Mouse (Mus musculus) midbrain, postnatal 0 days (tissue): ENCODE data around the gene Rbm25. TPM values are rescaled to one million over a fixed set of nuclear protein-coding genes. Genes with fewer than 3 reads are reported as not detected.
"Not testable (repeated sequence)": the region's sequence is repeated elsewhere in the genome, so short reads cannot be mapped to it uniquely, and the experiment has no call there.

Source experiments
- ATAC-seq: fragments of 200-750 bp; cut with Nextera tagmentation; 2 replicates; pipeline ENCODE4 v1.8.0; 2017; ENCODE audit warnings: moderate number of reproducible peaks, mild to moderate bottlenecking, moderate TSS enrichment, moderate library complexity; ENCODE audit not compliant: low FRiP score
- DNase-seq: peaks from one replicate; pipeline ENCODE4 v3.0.0-alpha.2; 2015; ENCODE audit warnings: low spot score
- H3K27ac ChIP-seq: fragments of 300-500 bp; sonication (generic); 2 replicates; pipeline ENCODE4 v1.5.1; 2014; ENCODE audit warnings: low read depth, mild to moderate bottlenecking, low read length, mixed read lengths
- H3K27me3 ChIP-seq: fragments of 300-500 bp; sonication (generic); 2 replicates; pipeline ENCODE4 v1.6.1; 2014; ENCODE audit warnings: low read length, control low read depth, mixed read lengths; ENCODE audit not compliant: insufficient read depth
- H3K36me3 ChIP-seq: fragments of 300-500 bp; sonication (generic); 2 replicates; pipeline ENCODE4 v1.6.1; 2014; ENCODE audit warnings: low read length, control low read depth, mixed read lengths; ENCODE audit not compliant: insufficient read depth
- H3K4me1 ChIP-seq: fragments of 300-500 bp; sonication (generic); 2 replicates; pipeline ENCODE4 v1.6.1; 2014; ENCODE audit warnings: mild to moderate bottlenecking, control low read depth, antibody characterized with exemption, low read length, mixed read lengths; ENCODE audit not compliant: insufficient read depth
- H3K4me2 ChIP-seq: fragments of 300-500 bp; sonication (generic); 2 replicates; pipeline ENCODE4 v1.6.1; 2014; ENCODE audit warnings: low read depth, mild to moderate bottlenecking, low read length, mixed read lengths; ENCODE audit not compliant: poor library complexity, severe bottlenecking
- H3K4me3 ChIP-seq: fragments of 300-500 bp; sonication (generic); 2 replicates; pipeline ENCODE4 v1.5.1; 2014; ENCODE audit warnings: low read depth, mild to moderate bottlenecking, low read length, moderate library complexity
- H3K9ac ChIP-seq: fragments of 300-500 bp; sonication (generic); replicated peaks from 2 replicates; pipeline ENCODE4 v1.6.1; 2014; ENCODE audit warnings: mild to moderate bottlenecking, low read length, moderate library complexity, mixed read lengths; ENCODE audit not compliant: poor library complexity, severe bottlenecking
- H3K9me3 ChIP-seq: fragments of 300-500 bp; sonication (generic); 2 replicates; pipeline ENCODE4 v1.6.1; 2016; ENCODE audit warnings: low read length, control low read depth
- CTCF ChIP-seq: IDR thresholded peaks from 2 replicates; pipeline ENCODE4 v1.5.1; 2016; ENCODE audit warnings: antibody characterized with exemption, mild to moderate bottlenecking
- WGBS: fragments of 180-500 bp; shearing (Covaris S2); extraction: QIAGEN DNeasy Blood & Tissue Kit; methylation state at CpG from one replicate; pipeline ENCODE4 v1.1.7; 2014; 5-methylcytosine and 5-hydroxymethylcytosine counted together
- polyA plus RNA-seq: library from polyadenylated mRNA; unstranded; fragments of >200 nt; fragmentation: Nextera tagmentation; extraction: Ambion mirVana; gene quantifications from 2 replicates; pipeline ENCODE4 v1.2.1, GENCODE M21; 2015
- total RNA-seq: library from RNA; depleted of rRNA; stranded (reverse); fragments of >200 nt; gene quantifications from 2 replicates; pipeline ENCODE4 v1.2.3, GENCODE M21; 2014

Rbm25 gene
- total and polyA plus RNA-seq, 2 experiments from 2014 or later = 68.2 to 231 TPM

GRCm38 (mm10) chr12:83618981-83619380, 12.1 kb upstream of the Rbm25 start:
- Histone ChIP-seq H3K4me2 (no peak overlapping the region), H3K4me1 (no peaks in the 10 kb centered on the region), H3K9ac (no peak overlapping the region), H3K27me3 (no peaks in the 10 kb centered on the region), H3K9me3 (no peaks in the 10 kb centered on the region), H3K27ac (no peak overlapping the region), H3K4me3 (no peak overlapping the region), H3K36me3 (no peaks in the 10 kb centered on the region)
- DNase-seq = no peak
- no peak for ATAC-seq
- 69% methylated on average over 2 of the region's 2 CpGs for WGBS
- TF ChIP-seq CTCF = no peak

- H3K9ac ChIP-seq, H3K4me1 ChIP-seq, H3K36me3 ChIP-seq, H3K27me3 ChIP-seq, H3K4me2 ChIP-seq, H3K4me3 ChIP-seq, H3K9me3 ChIP-seq, ATAC-seq, DNase-seq, H3K27ac ChIP-seq: not testable (repeated sequence)
- 67% methylated on average over 23 of the region's 23 CpGs for WGBS
These were observed 10.3 kb upstream of the Rbm25 start for GRCm38 (mm10) chr12:83620694-83621093.

DNA sequence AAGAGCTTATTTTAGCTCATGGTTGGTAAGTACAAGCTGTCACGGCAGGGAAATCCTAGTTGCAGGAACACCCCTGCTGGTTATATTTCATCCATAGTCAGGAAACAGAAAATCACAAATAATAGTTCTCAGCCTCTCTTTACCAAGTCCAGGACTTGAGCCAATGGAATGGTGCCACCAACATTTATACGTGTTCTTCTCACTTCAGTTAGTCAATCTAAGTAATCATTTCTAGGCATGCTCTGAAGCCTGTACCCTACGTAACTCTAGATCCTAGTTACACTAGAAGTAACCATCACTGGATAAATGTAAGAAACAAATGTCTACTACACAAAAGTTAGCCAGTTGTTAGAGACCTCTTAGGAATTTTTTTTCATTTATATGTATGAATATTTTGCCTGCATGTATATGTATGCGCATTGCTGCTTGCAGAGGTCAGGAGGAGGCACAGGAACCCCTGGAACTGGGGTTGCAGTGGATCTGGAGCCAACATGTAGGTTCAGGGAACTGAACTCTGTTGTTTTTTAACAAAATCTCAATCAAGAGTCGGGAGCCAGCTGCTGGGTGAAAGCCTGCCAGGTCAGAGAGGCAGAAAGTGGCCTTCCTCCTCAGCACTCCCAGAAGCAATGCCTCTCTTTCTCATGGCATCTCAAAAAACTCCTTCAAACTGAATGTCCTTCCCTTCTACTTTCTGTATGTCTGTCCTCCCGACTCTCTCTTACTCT, 8.8 kb upstream of the Rbm25 start:
- no peak overlapping the region for H3K4me3 ChIP-seq
- no peaks in the 10 kb centered on the region for H3K36me3 ChIP-seq
- no peak overlapping the region for H3K9ac ChIP-seq
- no peak for ATAC-seq
- no peak overlapping the region for H3K4me2 ChIP-seq
- H3K27ac ChIP-seq = no peak overlapping the region
- H3K4me1 ChIP-seq = no peaks in the 10 kb centered on the region
- TF ChIP-seq CTCF = no peak
- no peaks in the 10 kb centered on the region for H3K9me3 ChIP-seq
- 83% methylated on average over 6 of the region's 6 CpGs for WGBS
- no peaks in the 10 kb centered on the region for H3K27me3 ChIP-seq
- DNase-seq = no peak

DNA sequence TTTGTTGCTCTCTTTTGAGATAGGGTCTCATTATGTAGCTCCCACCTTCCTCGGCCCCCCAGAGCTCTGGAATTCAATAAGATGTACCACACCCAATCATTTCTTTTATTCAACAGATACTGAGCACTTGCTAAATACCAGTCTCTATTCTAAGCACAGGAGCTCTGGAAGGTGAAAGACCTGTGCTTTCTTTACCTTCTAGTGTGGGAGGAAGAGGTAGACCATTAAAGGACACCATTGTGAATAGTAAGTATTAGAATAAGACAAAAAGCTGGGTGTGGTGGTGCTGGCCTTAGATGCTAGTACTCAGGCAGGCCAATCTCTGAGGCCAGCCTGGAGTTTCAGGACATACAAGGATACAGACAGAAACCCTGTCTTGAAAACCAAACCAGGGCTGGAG, 6.7 kb upstream of the Rbm25 start:
- no peak overlapping the region for H3K4me3 ChIP-seq

DNA sequence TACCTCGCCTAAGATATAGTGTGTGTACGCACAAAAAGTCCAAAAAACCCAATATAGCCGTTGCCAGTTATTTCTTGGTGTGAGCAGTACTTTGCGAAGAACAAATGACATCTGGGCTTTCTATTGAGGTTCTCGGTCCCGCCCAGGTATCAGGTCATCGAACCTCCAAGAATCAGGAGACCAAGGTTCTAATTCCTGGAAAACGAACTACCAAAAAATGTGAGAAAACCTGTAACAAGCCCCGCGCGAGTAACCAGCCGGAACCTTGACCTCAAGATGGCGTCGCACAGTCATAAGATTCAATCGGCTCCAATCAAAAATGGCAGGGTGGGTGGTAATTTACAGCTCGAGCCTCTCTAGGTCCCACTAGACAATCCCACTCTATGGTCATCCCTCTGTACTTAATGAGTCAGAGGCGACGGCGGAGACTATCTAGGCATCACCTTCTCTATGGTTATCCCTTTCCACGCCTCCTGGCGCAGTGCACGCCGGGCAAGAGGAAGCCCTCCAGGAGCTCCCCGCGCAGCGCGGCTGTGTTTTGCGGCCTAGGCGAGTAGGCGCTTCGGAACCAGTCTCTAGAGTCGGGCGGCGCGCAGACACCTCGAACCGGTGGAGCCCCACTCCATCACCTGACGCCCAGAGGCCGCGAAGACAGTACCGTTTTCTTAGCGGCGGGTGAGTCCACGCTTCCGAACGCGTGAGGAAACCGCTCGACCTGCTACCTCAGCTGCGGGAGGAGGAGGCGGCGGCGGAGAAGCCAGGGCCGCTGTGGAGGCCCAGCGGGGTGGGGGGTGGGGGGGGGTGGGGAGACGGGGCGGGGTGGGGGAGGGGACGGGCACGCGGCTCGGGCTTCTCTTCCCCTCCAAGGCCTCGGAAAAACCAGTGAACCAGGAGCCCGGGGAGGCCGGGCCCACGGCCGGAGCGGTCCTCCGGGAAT, 975 bp downstream of the Rbm25 start:
- Histone ChIP-seq H3K9ac (peak overlapping the region; percentile 91), H3K27me3 (no peaks in the 10 kb centered on the region), H3K9me3 (no peaks in the 10 kb centered on the region), H3K4me2 (peak overlapping the region; percentile 60), H3K36me3 (no peaks in the 10 kb centered on the region), H3K4me1 (no peaks in the 10 kb centered on the region), H3K27ac (peak overlapping the region; percentile 91), H3K4me3 (peak overlapping the region; percentile 96)
- whole genome bisulfite sequencing = under 1% methylated on average over 44 of the region's 68 CpGs
- DNase-seq (peak; percentile 100), ATAC-seq (peak; percentile 100)
- peak; percentile 48; the same call in 1 of the 2 replicates for TF ChIP-seq CTCF

More for the DNA sequence above, 6.7 kb upstream of the Rbm25 start:
- Histone ChIP-seq H3K27me3 (no peaks in the 10 kb centered on the region), H3K9ac (no peak overlapping the region), H3K9me3 (no peaks in the 10 kb centered on the region), H3K4me2 (no peak overlapping the region), H3K27ac (no peak overlapping the region), H3K4me1 (no peaks in the 10 kb centered on the region), H3K36me3 (no peaks in the 10 kb centered on the region)
- ATAC-seq (no peak), DNase-seq (no peak)
- no peak for TF ChIP-seq CTCF
- 89% methylated on average over 1 of the region's 1 CpGs for WGBS

GRCm38 (mm10) chr12:83632680-83633025, 1.6 kb downstream of the Rbm25 start:
- no peaks in the 10 kb centered on the region for H3K9me3 ChIP-seq
- H3K4me3 ChIP-seq = peak overlapping the region; percentile 96
- WGBS = 0% methylated on average over 18 of the region's 20 CpGs
- H3K4me2 ChIP-seq = peak overlapping the region; percentile 52
- no peaks in the 10 kb centered on the region for H3K4me1 ChIP-seq
- ATAC-seq = peak; percentile 51
- peak overlapping the region; percentile 91 for H3K27ac ChIP-seq
- no peaks in the 10 kb centered on the region for H3K27me3 ChIP-seq
- no peak for TF ChIP-seq CTCF
- peaks cover 2% of the 10 kb centered on the region; the same call in 1 of the 2 replicates for H3K36me3 ChIP-seq
- peak overlapping the region; percentile 91 for H3K9ac ChIP-seq
- DNase-seq = peak; percentile 38
